Mouse (Mus musculus) common myeloid progenitor, adult 5-6 weeks (primary cell): ENCODE measurements at regions not wholly inside any gene's neighbourhood (a gene's known extent, or its start where the extent isn't known, plus 50 kb on each side); places are given as distances from the start of the nearest gene placed in this dataset.

Experiments used
- ATAC-seq: replicated peaks from 2 replicates; pipeline ENCODE4 v1.8.0; 2016; ENCODE audit warnings: low read depth, mild to moderate bottlenecking, moderate TSS enrichment, inconsistent platforms; ENCODE audit not compliant: poor library complexity, severe bottlenecking

DNA sequence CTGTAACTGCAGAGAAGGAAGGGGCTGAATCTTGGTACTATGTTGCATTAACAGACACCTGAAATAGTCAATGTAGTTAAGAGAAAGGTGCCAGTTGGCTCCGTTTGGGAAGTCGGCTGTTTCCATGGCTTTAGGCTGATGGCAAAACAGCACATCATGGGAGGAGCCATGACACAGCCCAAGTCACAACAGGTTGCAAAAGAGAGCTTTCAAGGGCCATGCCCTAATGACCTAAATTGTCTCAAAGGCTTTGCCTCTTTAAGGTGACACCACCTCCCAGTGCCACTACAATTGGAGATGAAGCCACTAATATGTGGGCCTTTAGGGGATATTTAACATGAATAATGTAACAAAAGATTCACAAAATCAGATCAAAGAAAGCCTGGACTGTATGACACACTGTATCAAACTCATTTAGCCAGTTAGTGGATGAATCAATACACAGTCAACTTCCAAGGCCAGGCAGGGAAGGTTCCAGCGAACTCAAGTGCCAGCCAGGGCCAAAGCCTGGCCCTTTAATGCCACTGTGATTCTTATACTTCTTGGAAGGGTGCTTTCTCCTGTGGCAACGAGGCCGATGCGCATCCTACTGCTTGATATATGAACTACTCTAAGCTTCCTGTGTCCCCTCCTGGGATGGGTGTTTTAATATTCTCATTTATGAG, 167.5 kb upstream of the Stt3b start:
- ATAC-seq: no peak

DNA sequence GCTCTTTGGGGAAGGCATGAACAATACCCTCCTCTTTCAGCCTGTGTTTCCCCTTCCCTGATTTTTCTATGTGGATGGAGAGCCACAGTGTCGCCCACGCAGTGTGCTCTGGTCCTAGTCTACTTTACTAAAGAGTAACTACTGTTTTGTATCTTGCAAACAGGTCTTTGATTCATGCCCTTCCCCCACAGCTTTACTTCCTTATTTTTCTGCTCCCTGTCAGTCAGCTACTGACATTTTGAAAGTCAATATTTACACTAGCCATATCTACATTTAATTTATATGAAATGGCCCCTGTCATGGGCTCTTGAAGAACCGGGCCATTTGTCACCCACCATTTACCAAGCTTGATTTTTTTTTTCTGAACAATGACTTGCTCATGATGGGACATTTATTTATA, 168.7 kb upstream of the Stt3b start:
- peak; percentile 41 for ATAC-seq

DNA sequence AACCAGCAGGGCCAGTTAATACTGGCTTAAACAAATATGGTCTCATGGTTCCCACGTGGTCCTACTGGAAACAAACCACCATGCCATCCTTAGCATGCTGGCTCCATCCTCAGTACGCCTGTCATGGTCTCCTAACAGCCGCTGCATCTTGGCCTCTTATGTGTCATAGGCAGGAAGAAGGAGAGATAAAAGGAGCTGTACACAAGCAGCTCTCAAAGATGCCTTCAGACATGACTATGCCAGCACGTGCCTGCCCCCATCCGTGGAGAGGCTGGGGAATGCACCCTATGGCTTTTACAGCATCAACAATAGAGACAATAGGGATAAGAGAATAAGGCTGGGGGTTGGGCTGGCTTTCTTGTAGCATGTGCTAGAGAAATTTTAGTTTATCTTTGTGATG, 171.0 kb upstream of the Stt3b start:
- no peak for ATAC-seq

DNA sequence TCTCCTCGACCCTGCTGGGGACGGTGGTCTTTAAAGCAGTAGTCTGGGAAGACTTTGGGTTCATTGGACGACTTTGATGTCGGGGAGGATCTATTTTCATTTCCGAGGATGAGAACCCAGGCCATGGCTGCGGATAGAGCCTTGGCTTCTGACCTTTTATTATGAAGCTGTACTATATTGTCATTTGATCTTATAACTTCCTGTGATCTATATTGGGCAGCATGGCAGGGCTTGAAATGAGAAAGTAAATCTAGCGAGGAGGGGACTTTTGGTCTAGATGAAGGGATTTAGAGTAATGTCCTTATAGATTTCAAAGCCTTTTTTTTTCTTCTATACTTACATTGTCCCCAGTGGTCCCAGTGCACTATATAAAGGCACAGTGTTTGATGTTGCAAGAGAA, 172.8 kb upstream of the Stt3b start:
- no peak for ATAC-seq

DNA sequence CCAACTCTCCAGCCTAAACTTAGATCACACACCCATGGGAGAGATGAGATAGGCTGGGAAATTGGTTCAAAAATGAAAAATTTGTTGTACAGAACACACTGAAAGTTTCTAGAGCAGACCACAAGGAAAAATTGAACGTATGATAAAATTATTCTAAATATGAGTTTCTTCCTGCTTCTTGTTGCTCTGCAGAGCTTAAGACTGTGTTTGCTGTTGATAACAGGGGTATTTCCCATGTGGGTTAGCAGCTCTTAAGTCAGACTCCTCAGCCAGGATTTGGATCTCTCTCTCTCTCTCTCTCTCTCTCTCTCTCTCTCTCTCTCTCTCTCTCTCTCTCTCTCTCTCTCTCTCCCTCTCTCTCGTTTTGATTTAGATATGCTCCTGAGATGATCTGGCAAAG, 173.5 kb upstream of the Stt3b start:
- ATAC-seq: peak; percentile 45; the same call in 1 of the 2 replicates

DNA sequence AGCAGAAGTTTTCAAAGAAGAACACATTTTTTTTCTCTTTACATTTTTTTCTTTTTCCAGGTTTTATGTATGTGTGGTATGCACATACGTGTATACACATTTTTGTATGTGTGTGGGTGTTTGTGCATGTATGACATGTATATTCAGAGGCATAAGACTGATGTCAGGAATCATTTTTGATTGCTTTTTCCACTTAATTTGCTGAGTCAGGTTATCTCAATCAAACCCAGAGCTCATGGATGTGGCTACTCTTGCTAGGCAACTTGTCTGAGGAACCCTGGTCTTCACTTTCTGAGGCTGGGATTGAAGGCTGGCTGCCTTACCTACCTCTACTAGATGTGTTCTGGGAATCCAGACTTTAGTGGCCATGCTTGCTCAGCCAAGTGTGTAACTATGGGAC, 174.2 kb upstream of the Stt3b start:
- ATAC-seq: no peak

DNA sequence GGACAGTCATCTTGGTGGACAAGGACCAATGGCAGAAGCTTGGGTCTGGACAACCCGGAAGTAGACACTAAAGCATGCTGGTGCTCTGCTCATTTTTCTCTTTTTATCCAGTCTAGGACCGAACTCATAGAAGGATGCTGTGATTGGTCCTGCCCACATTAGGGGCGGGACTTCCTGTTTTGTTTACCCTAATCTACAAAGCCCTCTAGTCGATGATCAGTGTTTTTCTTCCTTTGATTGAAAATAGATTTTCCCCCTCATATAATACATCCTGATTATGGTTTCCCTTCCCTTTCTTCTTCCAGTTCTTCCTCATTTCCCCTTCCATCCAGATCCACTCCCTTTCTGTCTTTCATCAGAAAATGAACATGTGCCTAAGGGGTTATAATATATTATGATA, 175.0 kb upstream of the Stt3b start:
- 0 out of 2 replicates have a peak, but pooled peaks have one; percentile 13 for ATAC-seq

DNA sequence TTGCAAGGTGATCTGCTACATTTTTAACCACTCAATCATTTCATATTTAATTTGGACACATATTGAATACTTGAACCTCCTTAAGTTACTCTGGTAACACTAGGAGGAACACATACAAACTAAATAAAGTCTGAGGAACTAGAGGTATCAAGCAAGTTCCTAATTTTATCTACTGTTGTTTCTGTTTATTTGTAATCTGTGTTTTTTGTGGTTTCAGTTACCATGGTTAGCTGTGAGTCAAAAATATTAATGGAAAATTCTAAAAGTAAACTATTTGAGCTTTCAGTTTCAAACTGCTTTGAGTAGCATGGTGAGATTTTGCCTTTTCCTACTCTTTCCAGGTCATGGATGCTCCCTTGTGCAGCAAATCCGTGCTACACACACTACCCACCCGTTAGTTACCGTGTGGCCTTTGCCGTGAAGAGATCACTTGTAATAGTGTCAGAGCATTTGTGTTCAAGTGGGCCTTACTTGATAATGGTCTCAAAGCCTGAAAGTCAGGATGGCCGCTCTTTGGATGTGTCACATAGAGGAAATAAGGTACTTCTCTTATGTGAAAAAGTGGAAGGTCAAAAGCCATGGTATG, 177.0 kb upstream of the Stt3b start:
- peak; percentile 51; the same call in 1 of the 2 replicates for ATAC-seq

DNA sequence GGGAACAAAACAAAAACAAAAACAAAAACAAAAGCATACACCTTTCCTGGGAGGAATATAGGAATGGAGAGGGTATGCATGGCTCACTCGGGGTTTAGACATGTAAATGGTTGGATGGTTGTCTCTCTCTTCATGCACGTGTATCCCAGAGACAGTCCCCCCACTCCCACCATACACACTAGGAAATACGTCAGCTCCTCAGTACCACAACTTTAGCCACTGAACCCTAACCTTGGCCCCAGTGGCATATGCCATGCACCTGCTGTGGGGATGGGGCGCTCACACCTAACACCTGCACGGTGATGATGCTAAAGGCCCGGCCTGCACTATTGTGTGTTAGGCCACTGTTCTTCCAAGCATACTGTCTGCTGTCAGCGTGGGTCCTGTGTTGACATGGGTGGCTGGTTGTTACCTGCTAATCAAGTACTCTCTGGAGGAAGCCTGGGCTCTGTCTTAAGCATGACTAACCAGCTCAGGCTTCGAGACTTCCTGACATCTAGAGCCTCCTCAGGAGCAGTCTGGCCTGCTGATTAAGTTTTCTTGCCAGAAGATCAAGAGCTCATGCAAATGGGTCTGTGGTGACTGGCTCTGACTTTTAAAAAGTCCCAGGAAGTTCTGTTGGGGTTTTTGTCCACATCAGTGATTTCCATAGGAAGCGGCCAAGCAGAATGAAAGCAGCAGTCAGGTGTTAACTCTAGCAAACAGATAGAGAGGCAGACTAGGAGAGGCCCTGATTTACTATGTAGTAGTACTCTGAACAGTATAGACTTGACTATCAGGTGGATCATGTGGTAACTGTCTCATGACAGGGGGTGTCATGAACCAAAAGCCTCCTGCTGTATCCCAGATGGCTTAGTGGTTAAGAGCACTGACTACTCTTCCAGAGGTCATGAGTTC, 178.9 kb upstream of the Stt3b start:
- ATAC-seq: no peak

DNA sequence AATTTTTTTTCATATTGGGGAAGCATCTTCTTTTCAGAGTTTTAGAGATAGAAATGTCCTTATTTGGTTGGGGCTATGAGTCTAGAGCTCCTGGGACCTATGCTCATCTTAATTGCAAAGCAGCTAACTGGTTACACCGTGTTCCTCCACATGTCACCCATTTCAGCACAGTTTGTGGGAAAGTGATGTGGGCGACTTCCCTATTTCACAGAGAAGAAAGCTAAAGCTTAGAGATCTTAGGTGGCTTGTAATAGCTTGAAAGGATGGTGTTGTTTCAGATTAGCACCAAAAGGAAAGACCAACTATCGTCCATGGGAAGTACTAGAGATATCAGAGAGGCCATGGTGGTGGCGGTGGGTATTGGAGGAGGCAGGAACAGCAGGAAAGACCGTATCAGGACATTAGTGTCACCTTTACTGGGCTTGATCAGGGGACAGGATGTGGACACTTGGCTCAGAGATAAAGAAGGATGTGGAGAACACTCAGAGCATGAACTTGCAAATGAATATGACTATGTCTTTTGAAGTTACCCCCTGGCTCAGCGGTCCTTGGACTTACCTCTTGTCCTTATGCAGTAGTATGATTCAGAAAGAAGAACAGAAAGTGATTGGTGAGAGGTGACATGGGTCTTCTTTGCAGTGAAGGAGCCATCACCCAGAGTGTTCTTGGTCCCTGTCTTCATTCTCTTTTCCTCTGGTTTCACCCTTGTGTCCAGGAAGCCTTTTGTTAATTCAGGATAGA, 182.4 kb upstream of the Stt3b start:
- peak; percentile 77 for ATAC-seq

DNA sequence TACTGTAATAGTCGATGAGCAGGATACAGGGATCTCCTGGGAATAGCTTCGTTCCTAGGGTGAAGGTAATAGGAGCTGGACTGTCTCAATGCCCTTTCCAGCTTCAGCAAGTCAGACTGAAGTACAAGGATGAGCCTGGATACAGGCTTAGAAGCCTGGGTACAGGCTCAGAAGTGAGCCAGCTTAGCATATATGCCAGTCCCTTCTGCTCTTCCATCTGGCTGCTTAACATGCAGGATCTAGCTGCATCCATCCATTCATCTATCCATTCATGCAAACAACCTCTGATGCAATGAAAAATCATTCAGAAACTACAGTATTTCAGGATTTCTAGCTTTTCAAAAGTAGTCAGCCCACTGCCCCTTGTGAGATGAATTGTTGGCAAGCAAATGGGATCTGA, 183.5 kb upstream of the Stt3b start:
- ATAC-seq: no peak

DNA sequence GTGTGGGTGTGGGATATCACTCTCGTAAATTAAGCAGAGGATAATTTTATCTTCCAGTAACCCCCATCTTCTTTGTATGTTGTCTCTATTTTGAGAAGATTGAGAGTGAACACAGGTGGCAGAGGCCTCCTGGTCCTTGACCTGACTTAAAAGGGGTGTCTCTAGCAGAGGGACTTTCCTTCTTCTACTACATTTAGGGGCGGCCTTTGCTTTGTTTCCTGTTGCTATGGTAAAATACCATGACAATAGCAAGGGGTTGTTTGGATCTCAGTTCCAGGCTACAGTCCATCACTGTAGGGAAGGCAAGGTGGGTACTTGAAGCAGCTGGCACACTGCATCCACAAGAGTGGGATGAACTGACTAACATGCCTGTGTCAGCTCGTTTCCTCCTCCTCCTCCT, 189.3 kb upstream of the Stt3b start:
- ATAC-seq: no peak

DNA sequence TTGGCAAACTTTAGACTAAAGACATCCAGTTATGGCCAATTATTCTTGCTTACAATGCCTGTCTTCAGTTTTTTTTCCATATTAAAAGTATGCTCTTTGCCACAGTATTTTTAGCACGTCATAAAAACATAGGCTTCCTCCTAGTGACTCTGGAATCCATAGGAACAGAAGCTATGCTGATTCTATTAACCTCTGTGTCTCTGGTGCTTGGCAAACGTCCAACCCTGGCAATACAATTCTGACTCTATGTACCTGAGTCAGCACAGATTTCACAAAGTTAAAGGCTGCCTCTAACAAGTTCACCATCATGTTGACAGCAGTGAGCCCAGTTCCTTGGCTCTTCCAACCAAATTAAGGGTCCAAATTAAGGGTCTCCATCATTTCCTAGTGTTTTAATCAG, 194.6 kb upstream of the Stt3b start:
- ATAC-seq: no peak

DNA sequence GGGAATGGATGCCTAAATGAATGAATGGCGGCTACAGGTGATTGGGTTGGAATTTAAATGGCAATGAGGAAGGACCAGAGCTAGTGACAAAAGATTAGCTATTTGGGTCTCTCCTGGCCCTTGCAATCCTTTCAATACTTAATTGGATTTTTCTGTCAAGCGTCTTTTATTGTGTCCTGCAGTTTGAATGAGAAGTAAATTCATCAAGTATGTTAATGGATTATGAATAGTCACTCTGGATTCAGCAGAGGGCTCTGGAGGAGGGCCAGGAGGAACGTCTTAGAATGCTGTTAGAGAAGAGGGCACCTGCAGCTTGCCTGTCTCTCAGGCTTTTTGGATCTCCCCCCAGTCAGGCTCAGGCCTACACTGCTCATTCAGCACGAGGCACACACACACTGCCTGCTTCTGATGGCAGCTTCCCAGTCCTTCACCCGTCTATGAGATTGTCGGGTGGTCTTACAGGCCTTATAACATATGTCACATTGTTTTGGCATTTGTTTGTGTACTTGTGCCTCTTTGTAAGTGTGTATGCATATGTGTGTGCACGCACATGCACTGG, 197.0 kb upstream of the Stt3b start:
- ATAC-seq: no peak

DNA sequence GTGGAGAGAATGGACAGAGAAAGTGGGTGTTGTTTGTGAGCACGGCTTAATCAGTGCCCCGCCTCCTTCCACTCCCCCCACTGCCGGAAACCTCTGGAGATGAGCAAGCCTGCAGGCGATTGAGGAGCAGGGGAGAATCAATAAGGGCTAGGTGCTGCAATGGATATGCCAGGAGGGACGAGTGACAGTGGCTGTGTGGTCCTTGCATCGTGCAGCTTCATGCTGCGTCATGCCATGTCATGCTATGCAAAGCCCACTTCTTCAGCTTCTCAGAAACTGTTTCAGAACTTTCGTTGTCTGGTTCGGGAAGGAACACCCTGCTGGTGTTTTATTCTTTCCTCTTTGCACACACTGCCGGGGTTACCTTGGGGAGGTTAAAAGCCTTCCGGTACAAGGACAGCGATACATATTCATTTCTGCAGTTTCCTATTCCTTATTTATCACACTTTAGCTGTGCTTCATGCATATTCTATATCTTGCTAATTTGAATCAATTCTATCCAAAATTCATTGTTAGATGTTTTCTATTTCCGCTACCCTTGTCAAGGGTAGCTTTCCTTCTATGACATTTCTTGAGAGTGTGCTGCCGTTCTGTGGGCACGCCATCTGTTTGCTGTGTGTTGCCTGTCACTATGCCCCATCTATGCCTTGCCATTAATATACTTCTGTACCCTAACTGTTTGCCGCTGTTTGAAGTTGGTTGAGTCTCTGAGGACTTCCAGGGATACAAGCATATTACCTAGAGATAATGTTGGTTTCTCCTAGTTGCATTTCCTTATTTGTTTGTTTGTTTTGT, 202.8 kb upstream of the Stt3b start:
- ATAC-seq: peak; percentile 68

DNA sequence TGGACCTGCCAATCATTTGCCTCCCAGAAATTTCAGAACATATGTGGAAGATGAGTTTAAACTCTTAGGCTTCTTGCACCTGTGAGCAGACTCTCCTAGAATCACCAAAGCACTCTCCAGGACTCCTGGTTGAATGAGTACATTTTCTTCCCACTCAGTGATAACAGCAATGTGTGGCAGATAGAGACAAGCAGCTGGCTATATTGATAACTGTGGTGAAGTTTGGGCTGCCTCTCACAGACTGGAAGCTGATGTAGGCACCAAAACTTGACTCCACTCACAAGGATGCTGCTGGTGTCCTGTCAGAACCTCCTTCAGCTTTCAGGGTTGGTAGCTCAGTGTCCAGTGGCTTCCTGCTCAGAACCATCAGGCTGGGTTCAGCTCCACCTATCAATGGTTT, 207.7 kb upstream of the Stt3b start:
- ATAC-seq: no peak; the same call in 1 of the 2 replicates

DNA sequence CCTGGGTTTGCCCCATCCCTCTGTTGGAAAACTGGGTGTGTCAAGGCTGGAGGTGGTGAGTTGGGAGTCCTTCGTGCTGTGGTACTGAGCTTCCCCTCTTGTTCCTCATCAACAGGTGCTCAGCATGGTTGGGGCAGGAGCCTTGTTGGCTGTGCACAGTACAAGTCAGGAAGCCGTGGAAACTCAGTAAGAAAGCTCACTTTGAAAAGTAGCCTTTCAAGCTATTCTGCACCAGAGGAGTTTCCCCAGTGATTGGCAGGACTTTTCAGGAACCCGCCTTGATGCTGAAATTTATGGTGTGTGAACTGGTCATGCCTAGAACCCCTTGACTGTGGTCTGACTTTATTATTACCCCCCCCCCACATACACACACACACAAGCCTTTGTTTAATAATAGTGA, 213.9 kb upstream of the Stt3b start:
- ATAC-seq: no peak

DNA sequence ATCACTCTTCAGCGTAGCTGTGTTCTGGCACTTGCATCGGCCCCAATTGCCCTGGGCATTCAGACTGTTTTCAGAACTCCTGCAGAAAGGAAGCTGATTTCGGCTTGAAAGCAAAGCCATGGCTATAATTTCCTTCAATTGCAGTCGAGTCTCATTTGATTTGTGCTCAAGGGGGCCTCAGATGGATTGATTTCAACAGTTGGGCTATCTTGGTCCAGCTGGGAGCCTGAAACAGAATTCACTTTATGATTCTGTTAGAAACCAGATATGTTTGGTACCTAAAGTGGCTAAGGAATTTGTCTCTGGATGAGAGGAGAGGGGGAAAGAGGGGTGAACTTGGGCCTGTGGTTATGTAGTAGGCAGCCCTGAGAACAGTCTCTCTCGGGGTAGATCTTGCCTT, 214.4 kb upstream of the Stt3b start:
- no peak for ATAC-seq

DNA sequence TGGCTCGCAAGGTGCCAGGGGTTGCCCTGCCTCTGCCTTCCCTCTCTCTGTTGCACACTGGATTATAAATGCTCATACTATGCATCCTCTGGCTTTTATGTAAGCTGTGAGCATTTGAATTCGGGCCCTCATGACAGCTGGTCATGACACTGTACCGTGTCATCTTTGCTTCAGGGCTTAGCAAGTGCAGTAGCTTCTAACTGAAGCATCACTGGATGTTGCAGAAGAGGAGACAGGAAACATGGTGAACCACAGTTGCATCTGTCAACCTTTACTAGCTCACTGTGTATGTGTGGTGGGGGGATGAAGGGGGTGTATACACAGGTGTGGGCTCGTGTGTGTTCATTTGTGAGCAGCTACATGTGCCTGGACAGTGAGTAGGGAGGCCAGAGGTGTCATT, 216.1 kb upstream of the Stt3b start:
- ATAC-seq: 0 out of 2 replicates have a peak, but pooled peaks have one; percentile 15
